Mouse (Mus musculus): ENCODE results near the gene Hcst.

Hcst gene

DNA sequence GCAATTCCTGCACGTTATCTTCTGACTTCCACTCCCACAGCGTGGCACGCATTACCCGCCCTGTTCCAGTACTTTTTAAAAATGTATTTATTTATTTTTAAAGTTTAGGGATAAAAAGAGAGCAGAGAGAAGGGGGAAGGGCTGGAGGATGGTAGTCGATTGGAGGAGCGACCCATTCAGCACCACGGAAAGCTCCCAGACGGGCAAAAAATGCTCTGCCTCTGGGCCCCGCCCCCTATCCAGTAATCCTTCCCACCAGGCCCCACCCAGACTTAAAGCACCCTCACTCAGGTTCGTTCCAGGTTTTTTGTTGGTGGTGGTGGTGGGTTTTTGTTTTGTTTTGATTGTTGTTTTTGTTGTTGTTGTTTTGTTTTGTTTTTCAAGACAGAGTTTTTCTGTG, 14.6 kb upstream of the Hcst start:
- DNase-seq (ENCODE audit: low read depth, low spot score), result peak; percentile 52

DNA sequence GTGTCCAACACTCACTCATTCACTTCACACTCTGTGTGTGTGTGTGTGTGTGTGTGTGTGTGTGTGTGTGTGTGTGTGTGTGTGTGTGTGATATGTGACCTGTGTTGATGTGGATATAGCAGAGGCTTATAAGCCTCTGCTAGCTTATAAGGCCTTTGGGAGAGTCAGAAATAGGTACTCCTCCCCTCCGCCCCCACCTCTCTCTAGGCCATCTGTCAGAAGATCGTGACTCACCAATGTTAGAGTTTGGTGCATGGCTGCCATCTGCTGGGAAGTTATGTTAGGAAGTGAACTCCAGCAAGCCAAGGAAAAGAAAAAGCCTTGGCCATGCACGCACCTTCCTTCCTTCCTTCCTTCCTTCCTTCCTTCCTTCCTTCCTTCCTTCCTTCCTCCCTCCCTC, 12.1 kb upstream of the Hcst start:
- DNase-seq (ENCODE audit: low read depth, low spot score), result no peak

DNA sequence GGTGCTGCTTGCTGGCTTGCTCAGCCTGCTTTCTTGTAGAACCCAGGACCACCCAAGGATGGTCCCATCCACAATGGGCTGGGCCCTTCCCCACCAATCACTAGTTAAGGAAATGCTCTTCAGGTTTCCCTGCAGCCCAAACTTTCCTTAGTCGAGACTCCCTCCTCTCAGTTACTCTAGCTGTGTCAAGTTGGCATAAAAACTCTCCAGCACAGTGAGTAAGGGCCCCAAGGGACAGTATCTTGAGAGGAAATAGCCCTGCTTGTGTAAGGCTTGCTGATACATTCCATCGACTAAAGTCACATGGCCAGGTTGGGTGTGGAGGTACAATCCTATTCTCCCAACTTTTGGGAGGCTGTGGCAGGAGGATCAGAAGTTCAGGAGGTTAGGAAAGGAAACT, 10.5 kb upstream of the Hcst start:
- no peak for DNase-seq (ENCODE audit: low read depth, low spot score)

DNA sequence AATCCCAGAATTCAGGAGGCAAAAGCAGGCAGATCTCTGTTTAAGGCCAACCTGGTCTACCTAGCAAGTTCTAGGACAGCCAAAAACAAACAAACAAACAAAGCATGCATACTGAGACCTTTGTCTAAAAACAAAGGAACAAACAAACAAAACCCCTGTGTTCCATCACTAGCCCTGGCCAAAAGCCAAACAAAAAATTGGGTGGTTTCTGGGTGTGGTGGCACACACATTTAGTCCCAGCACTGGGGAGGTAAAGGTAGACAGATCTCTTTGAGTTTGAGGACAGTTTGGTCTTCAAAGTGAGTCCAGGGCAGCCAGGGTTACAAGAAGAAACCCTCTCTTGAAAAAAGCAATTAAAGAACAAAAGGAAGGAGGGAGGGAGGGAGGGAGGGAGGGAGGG, 9.7 kb upstream of the Hcst start:
- DNase-seq (ENCODE audit: low read depth, low spot score), result no peak

DNA sequence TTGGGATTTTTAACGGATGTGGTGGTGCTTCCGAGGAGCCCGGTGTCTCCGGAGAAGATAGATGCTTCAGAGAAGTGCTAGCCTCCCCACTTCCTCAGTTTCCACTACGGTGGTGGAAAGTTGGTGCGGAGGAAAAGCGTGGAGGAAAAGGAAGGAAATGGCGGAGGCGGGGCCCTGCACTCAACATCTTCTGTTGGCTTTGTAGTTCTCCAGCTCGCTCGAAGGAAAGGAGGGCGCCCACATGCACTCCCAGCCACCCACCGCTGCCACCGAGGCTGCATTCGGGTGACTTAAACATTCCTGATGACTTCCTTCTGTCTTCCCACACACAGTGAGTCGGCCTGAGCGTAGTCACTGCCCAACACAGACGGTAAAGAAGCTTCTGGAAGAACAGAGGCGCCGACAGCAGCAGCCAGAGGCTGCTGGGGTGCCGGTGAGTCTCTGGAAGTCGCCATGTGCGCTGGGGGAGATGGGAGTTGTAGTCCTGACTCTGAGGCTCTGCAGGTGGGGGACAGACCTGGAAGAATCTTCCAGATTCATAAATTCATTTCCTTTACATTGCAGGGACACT, 3.5 kb upstream of the Hcst start:
- DNase-seq (ENCODE audit: low read depth, low spot score), result no peak

DNA sequence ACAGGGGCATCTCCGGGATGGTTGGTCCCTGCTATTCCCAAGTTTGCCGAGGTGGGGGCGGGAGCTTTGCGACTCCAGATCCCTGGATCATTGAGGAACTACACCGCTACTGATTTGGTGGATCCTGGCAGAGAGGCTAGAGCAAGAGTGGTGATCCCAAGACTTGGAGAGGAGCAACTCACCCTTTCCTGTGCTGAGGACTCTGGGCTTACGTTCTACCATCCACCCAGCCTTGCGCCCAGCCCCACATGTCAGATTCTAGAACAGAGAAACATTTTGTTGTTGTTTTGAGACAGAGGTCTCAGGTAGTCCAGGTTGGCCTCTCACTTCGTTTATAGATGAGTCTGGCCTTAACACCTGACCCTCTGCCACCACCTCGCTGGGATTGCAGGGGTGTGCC, 2.9 kb upstream of the Hcst start:
- no peak for DNase-seq (ENCODE audit: low read depth, low spot score)

DNA sequence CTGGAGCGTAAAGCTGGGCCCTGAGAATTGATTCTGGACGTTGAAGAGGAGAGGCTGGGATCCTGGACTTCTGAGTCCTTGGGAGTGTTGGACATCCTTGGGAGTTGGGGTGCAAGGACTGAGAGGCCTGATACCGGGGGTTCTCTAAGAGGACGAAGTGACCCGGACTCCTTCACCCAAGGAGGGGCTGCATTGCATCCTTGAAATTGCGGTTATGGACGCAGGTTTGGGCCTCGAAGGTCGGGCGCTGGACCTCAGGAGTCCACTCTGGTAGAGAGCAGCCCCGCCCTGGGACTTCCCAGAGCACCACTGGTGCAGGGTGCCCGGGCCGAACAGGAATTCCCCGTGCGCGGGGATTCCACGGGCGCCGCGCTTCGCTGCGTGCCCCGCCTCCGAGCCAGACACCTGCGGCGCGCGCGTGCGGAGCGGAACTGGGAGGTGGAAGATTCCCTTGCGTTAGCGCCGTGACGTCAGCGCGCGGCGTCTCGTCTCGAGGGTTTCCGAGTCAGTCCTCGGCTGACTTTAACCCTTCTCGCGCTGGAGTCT, 2.3 kb upstream of the Hcst start:
- DNase-seq (ENCODE audit: low read depth, low spot score), result peak; percentile 79

DNA sequence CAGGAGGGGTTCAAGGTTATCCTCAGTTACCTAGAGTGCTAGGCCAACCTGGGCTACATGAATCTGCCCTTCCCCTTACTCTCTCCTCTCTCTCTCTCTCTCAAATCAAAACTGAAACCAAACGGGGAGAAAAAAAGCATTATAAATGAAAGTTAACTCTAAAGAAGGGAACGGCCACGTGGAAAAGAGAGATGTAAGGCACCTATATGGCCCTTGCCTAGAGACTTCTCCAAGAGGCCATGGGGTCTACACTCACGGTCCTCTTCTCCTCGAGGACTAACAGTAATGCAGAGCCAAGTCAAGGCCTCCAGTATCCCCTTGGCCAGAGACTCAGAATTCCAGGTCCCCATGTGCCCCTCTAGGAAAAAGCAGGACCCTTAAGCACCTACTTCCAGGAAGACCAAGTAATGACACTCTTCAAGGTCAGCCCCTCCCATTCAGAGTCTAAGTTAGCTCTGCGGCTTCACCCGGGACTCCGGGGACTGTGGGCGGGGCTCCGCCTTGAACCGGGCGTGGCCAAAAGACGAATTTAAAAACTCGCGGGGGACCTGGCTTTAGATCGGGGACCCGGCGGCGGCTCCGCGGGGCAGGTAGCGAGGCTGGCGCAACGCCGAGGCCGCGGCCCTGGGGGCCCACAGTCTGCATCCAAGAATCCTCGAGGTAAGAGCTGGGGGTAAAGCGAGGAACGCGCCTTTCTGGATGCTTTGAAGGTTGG, 1.7 kb upstream of the Hcst start, which contains the start of gene Nfkbid:
TSS of gene Nfkbid (plus strand) at position 558 of the 715 bp plus-strand sequence.
- no peak for DNase-seq (ENCODE audit: low read depth, low spot score)

DNA sequence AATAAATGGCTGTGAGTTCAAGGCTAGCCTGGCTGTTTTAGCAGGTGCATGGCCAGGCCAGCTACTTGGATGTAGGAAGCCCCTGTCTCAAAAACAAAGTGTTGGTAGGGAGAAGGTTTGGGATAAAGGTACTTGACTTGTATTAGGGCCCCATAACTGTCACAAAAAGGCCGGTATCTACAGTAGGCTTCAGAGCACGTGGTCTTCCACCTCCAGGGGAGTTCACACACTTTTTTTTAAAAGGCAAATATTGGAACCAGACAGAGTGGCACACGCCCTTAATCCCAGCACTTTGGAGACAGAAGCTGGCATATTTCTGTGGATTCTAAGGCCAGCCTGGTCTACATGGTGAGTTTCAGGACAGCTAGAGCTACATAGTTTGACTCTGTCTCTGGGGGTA, 1.0 kb upstream of the Hcst start:
- no peak for DNase-seq (ENCODE audit: low read depth, low spot score)

DNA sequence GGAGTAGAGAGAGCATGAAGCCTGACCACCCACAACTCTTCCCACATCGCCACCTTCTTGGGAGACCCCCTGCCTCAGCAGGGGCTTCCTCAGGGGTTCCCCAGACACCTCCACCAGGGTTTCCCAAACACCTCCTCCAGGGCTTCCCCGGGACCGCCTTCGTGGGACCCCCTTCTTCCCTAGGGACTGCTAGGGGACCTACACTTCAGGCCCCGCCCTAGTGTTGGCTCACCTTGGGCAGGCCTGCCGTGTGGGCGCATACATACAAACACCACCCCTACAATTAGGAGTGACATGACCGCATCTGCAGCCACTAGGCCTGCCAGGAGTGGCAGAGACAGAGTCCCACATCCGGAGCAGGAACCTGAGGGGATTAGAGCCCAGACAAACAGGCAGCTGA, 1.8 kb downstream of the Hcst start:
- DNase-seq (ENCODE audit: low read depth, low spot score), result no peak

DNA sequence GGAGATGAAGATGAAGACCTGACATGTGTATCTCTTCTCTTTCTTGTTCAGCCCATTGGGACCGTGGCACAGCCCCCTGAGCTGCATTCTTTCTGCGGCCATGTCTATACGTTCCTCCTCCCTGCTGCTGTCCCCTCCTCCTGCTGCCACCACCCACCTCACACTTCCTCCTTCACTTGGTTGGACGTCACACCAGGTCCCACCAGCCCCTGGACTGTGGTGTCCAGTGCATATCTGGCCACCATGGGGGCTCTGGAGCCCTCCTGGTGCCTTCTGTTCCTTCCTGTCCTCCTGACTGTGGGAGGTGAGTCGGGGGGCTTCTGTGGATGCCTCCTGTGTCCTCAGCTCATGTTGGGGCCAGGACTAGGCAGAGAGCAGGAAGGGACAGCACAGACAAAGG, 6.1 kb downstream of the Hcst start, which contains the start of gene Tyrobp:
TSS of gene Tyrobp (plus strand) at position 165 of the 400 bp plus-strand sequence.
- DNase-seq (ENCODE audit: low read depth, low spot score), result no peak

DNA sequence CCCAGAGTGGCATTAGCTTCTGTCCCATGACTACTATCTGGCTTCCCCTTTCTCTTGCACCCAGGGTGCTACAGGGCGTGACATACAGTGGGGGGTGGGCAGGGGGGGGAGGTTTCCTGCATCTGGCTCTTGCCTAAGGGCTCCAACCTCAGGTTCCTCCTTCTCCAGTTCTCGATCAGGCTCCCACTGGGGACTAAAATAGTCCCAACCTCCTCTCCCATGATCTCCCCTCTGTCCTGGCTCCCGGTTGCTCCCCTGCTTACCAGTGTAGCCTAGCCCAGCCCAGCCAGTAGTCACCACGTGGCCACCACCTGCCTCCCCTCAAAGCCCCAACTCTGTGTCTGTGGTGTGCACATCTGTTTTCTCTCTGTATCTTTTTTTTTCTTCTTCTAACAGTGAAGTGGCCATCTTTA, 6.9 kb downstream of the Hcst start:
- no peak for DNase-seq (ENCODE audit: low read depth, low spot score)

DNA sequence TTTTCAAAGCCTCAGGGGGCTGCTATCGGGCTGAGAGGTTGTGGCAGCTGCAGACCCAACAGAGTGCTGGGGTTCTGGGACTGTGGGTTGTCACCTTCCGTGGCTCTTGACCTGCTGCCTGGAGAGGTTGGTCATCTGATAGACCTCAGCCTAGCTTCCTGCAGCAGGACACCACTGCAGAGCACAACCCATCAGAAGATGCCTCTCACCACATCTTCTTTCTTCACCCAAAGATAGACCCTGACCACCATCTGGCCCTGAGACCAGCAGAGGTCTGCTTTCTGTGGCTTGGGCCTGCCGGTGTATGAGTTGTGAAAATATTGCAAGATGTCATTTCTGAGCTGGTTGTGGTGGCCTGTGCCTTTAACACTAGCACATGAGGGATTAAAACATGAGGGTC, 8.6 kb downstream of the Hcst start:
- no peak for DNase-seq (ENCODE audit: low read depth, low spot score)

DNA sequence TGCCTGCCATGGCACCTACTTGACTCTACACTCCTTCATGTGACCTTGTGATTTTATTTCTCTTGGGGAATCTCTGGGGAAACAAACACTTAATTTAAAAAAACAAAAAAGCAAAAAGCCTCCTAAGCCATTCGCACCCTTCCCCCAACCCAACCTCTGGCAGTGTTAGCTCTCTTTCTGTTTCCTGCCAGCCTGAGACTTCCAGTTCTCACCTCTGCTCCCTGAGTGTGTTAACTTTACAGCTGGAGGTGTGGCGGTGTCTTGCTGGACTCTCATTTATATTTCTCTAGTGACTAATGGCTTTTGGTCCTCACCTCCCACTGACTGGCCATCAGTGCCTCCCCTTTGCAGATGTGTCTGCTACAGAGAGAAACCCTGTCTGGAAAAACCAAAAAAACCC, 9.9 kb downstream of the Hcst start:
- no peak for DNase-seq (ENCODE audit: low read depth, low spot score)

DNA sequence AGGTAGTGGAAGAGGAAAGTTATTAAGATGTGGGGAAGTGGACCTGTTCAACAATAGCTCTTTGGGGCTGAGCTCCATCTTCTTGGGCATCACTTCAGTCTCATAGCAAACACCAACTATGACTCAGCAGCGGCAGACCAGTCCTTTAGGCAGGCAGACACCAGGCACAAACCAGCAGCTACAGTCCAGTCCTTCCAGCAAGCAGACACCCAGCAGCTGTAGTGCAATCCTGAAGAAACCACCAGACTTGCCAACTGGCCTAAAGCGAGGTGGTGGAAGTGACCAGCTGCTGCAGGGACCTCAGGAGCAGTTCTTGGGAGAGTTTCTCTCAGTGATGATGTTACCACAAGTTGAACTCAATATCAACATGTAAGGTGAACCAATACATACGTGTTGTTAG, 11.0 kb downstream of the Hcst start:
- DNase-seq (ENCODE audit: low read depth, low spot score), result no peak

DNA sequence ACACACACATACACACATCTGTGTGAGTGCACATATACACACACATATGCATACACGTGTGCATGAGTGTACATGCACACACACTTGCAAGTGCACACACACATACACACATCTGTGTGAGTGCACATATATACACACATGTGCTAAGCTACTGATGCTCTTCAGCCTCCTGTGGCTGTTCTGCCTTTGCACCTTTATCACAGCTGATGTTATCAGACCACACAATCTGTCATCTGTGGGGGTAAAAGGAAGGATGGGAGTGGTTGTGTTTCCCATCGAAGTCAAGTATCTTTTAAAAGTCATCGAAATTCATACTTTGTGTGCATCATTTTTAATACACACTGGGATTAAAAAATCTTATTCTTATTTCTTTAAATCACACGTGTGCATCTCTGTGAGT, 17.3 kb downstream of the Hcst start:
- DNase-seq (ENCODE audit: low read depth, low spot score), result no peak

DNA sequence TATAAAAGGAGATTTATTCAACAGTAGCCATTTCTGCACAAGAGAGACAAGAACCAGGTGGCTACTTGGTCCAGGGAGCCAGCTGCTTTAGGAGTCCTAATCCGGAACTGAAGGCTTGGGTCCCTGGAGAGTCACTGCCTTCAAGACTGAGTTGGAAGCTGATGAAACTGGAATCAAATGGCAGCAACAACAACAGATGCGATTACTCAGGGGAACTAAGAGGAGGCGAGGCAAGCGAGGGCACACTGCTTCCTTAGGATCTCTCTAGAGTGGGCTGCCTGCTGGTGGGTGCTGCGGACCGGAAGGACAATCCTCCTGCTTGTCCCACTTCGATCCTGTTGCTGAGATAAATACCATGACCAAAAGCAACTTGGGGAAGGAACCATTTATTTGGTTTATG, 20.0 kb downstream of the Hcst start:
- DNase-seq (ENCODE audit: low read depth, low spot score), result no peak

DNA sequence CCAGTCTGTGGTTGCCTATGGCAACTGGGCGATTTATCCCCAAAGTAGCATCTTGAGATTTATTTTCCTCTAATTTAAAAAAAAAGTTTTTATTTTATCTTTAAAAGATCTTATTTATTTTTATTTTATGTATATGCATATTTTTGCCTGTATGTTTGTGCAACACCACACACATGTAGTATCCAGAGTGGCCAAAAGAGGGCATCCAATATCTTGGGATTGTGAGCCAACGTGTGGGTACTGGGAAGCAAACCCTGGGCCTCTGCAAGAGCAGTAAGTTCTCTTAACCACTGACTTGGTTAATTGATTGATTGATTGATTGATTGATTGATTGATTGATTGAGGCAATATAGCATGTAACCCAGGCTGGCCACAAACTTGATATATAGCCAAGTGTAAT, 24.8 kb downstream of the Hcst start:
- no peak for DNase-seq (ENCODE audit: low read depth, low spot score)

DNA sequence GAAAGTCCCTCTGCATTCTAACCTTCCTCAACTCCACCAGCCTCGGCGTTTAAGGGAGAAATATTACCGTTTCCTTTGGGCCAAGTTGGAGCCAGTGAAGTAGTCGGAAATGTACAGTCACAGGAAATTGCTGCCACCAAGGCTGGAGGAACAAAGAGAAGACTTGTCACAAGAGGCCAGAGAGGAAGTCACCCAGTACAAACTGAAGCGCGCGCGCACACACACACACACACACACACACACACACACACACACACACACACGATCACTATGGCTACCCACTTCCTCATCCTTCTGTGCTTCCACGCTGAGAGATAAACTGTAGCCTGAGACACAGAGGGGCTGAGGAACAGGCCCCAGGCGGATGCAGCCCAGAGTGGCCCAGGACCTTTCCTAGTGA, 25.3 kb downstream of the Hcst start:
- peak; percentile 13 for DNase-seq (ENCODE audit: low read depth, low spot score)

DNA sequence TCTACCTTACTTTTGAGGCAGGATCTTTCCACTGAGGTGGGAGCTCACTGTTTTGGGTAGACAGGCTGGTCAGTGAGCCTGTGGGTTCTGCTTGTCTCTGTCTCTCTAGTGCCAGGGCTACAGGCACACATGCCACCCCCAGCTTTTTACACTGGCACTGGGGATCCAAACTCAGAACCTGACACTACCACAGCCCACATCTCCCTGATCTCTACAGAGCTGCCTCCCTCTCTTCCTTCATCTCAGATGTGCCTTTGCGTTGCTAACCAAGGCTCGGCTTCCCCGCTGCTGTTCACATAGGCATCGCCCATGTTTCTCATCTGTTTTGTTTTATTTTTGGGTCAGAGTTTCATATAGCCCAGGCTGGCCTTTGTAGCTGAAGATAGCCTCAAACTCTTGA, 26.0 kb downstream of the Hcst start:
- no peak for DNase-seq (ENCODE audit: low read depth, low spot score)

DNA sequence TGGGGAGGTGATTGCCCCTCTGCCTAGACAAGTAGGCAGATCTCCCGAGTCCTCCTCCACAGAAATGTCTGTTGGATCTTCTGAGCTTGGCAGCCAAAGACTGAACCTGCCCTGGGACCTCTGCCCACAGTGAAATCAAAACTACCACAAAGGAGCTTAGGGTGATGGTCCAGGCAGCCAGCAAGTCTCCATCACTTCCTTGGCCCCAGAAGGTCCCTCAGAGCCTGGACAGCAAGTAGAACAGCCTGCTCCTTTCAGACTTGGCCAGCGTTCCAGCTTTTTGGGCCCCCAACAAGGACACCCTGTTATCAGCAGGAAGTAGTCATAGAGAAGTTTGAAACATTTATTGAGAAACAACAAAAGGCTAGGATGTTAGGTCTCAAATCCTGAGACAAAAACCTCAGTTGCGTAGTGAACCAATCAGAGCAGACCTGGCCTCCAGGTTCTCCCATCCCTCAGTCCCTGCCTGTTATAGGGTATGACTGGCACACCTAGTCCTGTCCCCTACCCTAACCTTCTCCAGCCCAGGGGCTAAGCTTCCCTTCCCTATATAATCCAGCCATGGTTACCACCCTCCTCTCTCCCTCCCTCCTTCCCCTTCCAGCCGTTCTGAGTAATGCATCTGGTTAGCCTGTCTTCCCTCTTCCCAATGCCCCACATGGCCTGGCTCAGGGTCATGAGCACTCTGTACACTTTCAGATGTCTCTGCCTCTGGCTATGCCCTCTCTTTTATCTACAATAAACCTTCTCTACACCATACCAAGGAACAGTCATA, 26.7 kb downstream of the Hcst start:
- DNase-seq (ENCODE audit: low read depth, low spot score), result no peak

DNA sequence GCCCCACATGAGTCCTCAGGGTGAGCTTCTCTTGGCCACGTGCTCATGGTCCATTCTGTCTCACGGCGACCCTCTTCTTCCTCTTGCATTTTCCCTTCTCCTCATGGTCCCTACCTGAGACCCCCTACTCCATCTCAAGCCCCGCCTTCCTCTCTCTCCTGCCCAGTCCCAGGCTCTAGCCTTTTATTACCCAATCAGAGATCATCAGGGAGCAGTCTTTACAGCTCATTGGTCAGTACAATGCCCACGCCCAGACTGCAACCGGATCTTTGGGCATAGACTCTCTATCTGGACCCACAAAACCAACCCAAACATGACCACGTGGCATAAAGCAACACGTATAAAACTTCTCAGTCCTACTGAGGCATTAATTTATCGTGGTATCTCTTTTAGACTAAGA, 35.5 kb downstream of the Hcst start:
- no peak for DNase-seq (ENCODE audit: low read depth, low spot score)

DNA sequence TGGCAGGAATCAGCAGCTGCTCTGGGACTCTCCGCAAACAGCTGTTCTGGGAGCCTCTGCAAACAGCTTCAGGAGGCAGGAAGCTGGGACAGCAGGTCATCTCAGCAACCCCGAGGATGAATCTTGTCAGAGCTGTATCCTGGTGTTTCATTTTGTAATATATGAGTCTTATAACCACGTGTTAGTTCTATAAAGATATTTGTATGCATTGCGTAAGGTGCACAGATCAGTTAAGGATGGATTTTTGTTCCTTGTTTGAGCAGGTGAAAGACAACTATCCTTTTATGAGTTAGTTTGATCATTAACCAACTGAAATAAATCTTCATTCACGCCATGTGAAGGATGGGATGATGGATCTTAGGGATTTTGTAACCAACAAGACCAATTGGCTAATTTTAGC, 39.6 kb downstream of the Hcst start:
- DNase-seq (ENCODE audit: low read depth, low spot score), result no peak

Measured in forelimb bud, embryonic 11.5 days (tissue).